Mouse (Mus musculus) forebrain, embryonic 13.5 days (tissue): ENCODE results near the gene Foxo1. TPM values are rescaled to one million over a fixed set of nuclear protein-coding genes. Genes with fewer than 3 reads are reported as not detected.
A peak's percentile ranks its signal among the peaks of the same experiment; 100 is the strongest.

Source experiments
- ATAC-seq: fragments of 200-750 bp; cut with Nextera tagmentation; 2 replicates; pipeline ENCODE4 v1.8.0; 2017
- H3K27ac ChIP-seq: fragments of 300-500 bp; sonication (generic); 2 replicates; pipeline ENCODE4 v1.5.1; 2015; ENCODE audit warnings: inconsistent platforms, mild to moderate bottlenecking, moderate library complexity
- H3K27me3 ChIP-seq: fragments of 300-500 bp; sonication (generic); 2 replicates; pipeline ENCODE4 v1.6.1; 2015; ENCODE audit warnings: mild to moderate bottlenecking, inconsistent platforms
- H3K36me3 ChIP-seq: fragments of 300-500 bp; sonication (generic); 2 replicates; pipeline ENCODE4 v1.6.1; 2015; ENCODE audit warnings: mild to moderate bottlenecking, inconsistent platforms; ENCODE audit not compliant: poor library complexity, severe bottlenecking
- H3K4me1 ChIP-seq: fragments of 300-500 bp; sonication (generic); 2 replicates; pipeline ENCODE4 v1.6.1; 2015; ENCODE audit warnings: inconsistent platforms
- H3K4me2 ChIP-seq: fragments of 300-500 bp; sonication (generic); 2 replicates; pipeline ENCODE4 v1.6.1; 2015; ENCODE audit warnings: inconsistent platforms, mild to moderate bottlenecking, moderate library complexity
- H3K4me3 ChIP-seq: fragments of 300-500 bp; sonication (generic); 2 replicates; pipeline ENCODE4 v1.5.1; 2015; ENCODE audit warnings: mild to moderate bottlenecking, inconsistent platforms
- H3K9ac ChIP-seq: fragments of 300-500 bp; sonication (generic); 2 replicates; pipeline ENCODE4 v1.6.1; 2015; ENCODE audit warnings: mild to moderate bottlenecking, inconsistent platforms
- H3K9me3 ChIP-seq: fragments of 300-500 bp; sonication (generic); replicated peaks from 2 replicates; pipeline ENCODE4 v1.6.1; 2016; ENCODE audit warnings: inconsistent platforms
- WGBS: fragments of 180-500 bp; shearing (Covaris S2); methylation state at CpG from one replicate; pipeline ENCODE4 v1.1.7; 2015; 5-methylcytosine and 5-hydroxymethylcytosine counted together
- polyA plus RNA-seq: library from polyadenylated mRNA; unstranded; fragments of >200 nt; fragmentation: Nextera tagmentation; extraction: Ambion mirVana; gene quantifications from 2 replicates; pipeline ENCODE4 v1.2.1, GENCODE M21; 2015

The Foxo1 gene
- polyA plus RNA-seq: 1.9 TPM in 2 replicates

DNA sequence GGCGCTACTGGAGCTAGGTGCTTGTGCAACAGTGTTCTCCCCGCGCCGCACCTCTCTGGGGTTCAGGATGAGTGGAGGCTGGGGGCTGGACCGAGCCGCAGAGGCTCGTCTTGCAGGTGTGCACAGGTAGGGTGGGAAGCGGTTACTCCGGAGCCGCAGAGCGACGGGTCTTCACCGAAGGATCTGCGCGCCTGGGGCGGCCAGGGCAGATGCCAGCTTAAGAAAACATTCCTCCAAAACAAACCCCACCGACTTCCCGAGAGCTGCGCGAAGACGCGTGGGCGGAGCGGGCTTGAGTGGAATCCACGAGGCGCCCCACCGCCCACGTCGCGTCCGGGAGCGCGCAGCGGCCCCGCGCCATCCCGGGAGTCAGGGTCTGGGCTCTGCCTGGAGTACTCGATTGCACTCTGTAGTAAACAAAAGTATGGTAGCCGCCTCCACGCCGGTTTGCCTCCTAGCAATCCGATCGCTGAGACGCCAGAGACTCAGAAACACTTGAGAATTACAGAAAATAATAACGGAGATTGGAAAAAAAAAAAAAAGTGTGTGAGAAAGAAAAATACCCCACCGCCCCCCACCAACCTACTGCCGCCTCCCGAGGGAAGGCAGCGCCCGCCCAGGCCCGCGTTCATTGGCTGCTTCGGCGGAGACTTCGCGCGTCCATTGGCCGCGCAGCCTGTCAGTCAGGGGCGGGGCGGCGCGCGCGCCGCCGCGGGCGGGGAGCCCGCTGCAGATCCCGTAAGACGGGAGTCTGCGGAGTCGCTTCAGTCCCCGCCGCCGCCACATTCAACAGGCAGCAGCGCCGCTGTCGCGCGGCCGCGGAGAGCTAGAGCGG is at the start of gene Foxo1:
Foxo1 (plus strand) TSS at position 685 of the 835 bp plus-strand sequence.
- H3K27ac ChIP-seq: no peak within 1 kb of the TSS
- ATAC-seq: peak; percentile 95
- H3K36me3 ChIP-seq: no peaks in the 10 kb centered on the region
- peaks cover 63% of the 10 kb centered on the region for H3K27me3 ChIP-seq
- H3K4me2 ChIP-seq: peak within 1 kb of the TSS; percentile 95
- under 1% methylated on average over 67 of the region's 85 CpGs for WGBS
- H3K9me3 ChIP-seq: no peaks in the 10 kb centered on the region
- H3K4me1 ChIP-seq: peaks cover 32% of the 10 kb centered on the region
- peak within 1 kb of the TSS; percentile 75 for H3K9ac ChIP-seq
- H3K4me3 ChIP-seq: peak within 1 kb of the TSS; percentile 77

DNA sequence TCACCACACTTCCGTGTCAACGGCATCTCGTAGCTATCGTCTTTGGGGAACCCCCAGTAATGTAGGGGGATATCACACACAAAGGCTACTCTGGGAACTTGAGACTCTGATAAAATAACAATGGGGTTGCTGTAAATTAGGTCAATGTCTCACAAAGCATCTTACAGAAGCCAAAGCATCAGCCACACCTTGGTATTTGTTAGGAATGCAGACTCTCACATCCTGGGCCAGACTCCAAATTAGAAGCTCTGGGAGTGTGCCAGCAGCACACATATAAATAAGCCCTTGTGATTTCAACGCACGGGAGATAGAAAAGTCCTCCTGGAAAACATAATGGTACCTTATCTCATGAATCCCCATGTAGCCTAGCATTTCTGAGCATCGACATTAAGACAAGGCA is 49.3 kb upstream of the Foxo1 start:
- Histone ChIP-seq H3K4me2 (no peak overlapping the region), H3K36me3 (no peaks in the 10 kb centered on the region), H3K27ac (no peak overlapping the region), H3K9ac (no peak overlapping the region), H3K9me3 (no peaks in the 10 kb centered on the region), H3K27me3 (no peaks in the 10 kb centered on the region), H3K4me3 (no peak overlapping the region), H3K4me1 (0 out of 2 replicates have a peak, but pooled peaks cover 3% of the 10 kb centered on the region)
- WGBS: 77% methylated on average over 7 of the region's 7 CpGs
- no peak for ATAC-seq

DNA sequence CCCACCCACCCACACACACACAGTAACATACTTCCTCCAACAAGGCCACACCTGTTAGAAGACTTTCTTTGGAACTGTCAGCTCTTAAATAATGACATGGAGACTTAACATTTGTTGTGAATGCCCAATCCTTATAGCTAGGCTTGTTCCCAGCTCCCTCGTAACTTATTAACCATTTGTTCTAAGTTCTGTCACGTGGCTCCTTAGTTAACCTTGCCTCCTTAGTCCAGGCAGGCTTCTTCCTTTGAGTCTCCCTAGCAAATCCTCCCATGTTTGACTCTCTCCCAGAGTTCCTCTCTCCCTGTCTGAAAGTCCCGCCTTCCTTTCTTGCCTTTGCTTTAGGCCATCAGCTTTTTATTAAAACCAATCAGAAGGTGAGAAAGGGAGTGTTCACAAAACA is 47.1 kb upstream of the Foxo1 start:
- H3K9ac ChIP-seq: no peak overlapping the region
- ATAC-seq: no peak
- H3K4me1 ChIP-seq: 0 out of 2 replicates have a peak, but pooled peaks cover 3% of the 10 kb centered on the region
- no peaks in the 10 kb centered on the region for H3K36me3 ChIP-seq
- H3K27ac ChIP-seq: no peak overlapping the region
- 81% methylated on average over 3 of the region's 3 CpGs for WGBS
- H3K4me3 ChIP-seq: no peak overlapping the region
- no peak overlapping the region for H3K4me2 ChIP-seq
- no peaks in the 10 kb centered on the region for H3K27me3 ChIP-seq
- H3K9me3 ChIP-seq: no peaks in the 10 kb centered on the region

DNA sequence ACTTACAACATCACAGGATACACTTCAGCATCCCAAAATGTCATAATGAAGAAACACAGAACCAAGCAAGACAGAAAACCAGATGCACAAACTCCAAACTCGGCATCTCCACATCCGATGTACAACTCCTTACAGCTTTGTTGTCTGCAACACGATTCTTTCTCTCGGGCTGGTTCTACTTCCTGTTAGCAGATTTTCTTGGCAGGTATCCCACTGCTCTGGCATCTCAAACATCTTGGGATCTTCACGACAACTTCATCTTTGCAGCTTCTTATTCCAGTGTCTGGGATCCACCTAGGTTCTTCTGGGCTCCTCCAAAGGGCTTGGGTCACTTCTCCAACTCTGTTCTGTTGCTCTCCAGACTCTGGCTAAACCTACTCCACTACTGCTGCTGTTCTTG is 46.2 kb upstream of the Foxo1 start:
- H3K4me2 ChIP-seq: no peak overlapping the region
- no peaks in the 10 kb centered on the region for H3K36me3 ChIP-seq
- ATAC-seq: no peak
- WGBS: 85% methylated on average over 5 of the region's 5 CpGs
- no peak overlapping the region for H3K4me3 ChIP-seq
- H3K27me3 ChIP-seq: no peaks in the 10 kb centered on the region
- H3K27ac ChIP-seq: no peak overlapping the region
- no peak overlapping the region for H3K9ac ChIP-seq
- H3K4me1 ChIP-seq: 0 out of 2 replicates have a peak, but pooled peaks cover 3% of the 10 kb centered on the region
- no peaks in the 10 kb centered on the region for H3K9me3 ChIP-seq

DNA sequence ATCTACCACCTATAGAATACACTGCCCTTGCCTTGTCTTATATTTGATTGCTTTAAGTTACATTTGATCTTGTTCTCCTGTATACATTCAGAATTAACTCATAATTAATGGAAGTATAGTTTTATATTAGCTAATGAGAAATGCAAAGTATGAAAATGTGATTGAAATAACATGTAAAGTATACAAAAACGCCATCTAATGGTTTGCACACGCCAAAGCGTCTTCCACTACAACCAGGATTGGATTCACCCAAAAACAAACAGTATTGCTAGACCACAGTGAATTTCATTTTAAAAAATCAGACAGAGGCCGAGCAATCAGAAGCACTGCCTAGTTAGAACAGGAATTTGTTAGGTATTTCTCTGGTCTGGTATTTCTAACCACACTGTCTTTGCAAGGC is 31.6 kb upstream of the Foxo1 start:
- WGBS: 90% methylated on average over 4 of the region's 4 CpGs
- no peak overlapping the region for H3K4me2 ChIP-seq
- no peak overlapping the region for H3K4me3 ChIP-seq
- H3K9me3 ChIP-seq: no peaks in the 10 kb centered on the region
- no peaks in the 10 kb centered on the region for H3K27me3 ChIP-seq
- no peak overlapping the region for H3K9ac ChIP-seq
- H3K4me1 ChIP-seq: no peaks in the 10 kb centered on the region
- H3K27ac ChIP-seq: no peak overlapping the region
- H3K36me3 ChIP-seq: no peaks in the 10 kb centered on the region
- no peak for ATAC-seq

DNA sequence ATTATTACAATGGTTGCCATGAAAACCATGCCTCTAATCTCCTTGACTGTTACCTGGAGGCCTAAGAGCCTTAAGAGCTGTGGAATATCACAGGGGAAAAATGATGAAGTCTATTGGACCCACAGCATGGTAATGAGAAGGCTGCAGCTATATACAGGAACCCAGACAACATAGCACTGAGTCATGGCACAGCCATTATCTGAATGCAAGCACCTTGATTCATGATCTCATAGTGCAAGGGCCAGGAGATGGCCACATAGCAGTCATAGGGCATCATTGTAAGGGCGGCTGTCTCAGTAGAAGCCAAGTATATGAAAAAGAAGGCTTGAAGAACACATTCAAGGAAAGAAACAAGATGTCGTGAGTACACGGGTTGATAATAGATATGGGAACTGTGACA is 31.0 kb upstream of the Foxo1 start:
- Histone ChIP-seq H3K4me1 (no peaks in the 10 kb centered on the region), H3K27ac (no peak overlapping the region), H3K4me3 (no peak overlapping the region), H3K9ac (no peak overlapping the region), H3K4me2 (no peak overlapping the region), H3K36me3 (no peaks in the 10 kb centered on the region), H3K9me3 (no peaks in the 10 kb centered on the region), H3K27me3 (no peaks in the 10 kb centered on the region)
- WGBS: 94% methylated on average over 3 of the region's 3 CpGs
- no peak for ATAC-seq

DNA sequence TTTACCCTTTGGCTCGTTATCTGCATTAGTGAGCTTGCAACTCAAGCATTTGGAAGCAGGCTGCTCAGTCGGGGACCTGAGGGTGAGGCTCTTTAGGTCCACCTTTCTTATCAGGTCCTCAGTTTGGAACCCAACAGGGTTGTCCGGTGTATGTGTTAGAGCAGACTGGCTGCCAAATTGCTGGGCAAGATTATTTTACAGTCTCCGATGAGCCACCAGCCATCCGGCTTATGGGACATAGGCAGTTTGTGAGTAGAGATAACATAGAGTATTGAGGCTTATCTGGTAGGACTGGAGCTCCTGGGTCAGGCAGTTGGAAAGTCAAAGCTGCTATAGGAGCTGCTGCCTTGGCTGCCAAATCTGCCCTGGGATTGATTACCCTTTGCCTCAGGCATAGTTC is 27.1 kb upstream of the Foxo1 start:
- no peak overlapping the region for H3K4me2 ChIP-seq
- no peaks in the 10 kb centered on the region for H3K4me1 ChIP-seq
- no peak overlapping the region for H3K9ac ChIP-seq
- no peak overlapping the region for H3K27ac ChIP-seq
- 77% methylated on average over 5 of the region's 5 CpGs for WGBS
- no peak overlapping the region for H3K4me3 ChIP-seq
- no peaks in the 10 kb centered on the region for H3K9me3 ChIP-seq
- no peaks in the 10 kb centered on the region for H3K27me3 ChIP-seq
- ATAC-seq: no peak
- no peaks in the 10 kb centered on the region for H3K36me3 ChIP-seq

DNA sequence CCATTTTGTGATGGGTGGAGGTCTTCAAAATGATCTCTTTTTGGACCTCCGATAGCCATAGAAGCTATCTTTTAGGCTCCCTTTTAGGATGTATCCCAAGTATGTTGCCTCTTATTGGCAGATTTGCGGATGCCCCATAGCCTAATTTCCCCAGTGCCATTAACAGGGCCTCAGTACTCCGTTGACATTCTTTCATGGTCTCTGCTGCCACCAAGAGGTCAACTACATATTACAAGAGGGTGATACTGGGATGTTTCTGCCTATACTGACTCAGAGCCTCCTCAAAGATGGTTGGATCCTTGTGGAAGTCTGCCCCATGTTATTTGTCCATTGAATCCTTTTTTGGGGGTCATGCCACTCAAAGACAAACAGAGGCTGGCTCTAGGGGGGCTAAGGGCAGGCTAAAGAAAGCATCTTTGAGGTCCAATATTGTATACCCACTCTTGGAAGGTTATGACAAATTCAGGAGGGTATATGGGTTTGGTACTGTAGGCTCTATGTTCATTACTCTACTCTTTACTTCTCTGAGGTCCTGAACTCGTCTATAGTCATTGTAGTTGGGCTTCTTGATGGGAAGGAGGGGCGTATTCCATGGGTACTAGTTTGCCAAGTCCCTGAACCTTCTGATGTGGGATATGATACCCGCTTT is 25.6 kb upstream of the Foxo1 start:
- H3K9ac ChIP-seq: no peak overlapping the region
- no peaks in the 10 kb centered on the region for H3K4me1 ChIP-seq
- H3K9me3 ChIP-seq: no peaks in the 10 kb centered on the region
- no peaks in the 10 kb centered on the region for H3K36me3 ChIP-seq
- WGBS: 44% methylated on average over 6 of the region's 6 CpGs
- peak; percentile 80 for ATAC-seq
- H3K27me3 ChIP-seq: no peaks in the 10 kb centered on the region
- H3K4me3 ChIP-seq: no peak overlapping the region
- H3K27ac ChIP-seq: no peak overlapping the region
- H3K4me2 ChIP-seq: no peak overlapping the region

DNA sequence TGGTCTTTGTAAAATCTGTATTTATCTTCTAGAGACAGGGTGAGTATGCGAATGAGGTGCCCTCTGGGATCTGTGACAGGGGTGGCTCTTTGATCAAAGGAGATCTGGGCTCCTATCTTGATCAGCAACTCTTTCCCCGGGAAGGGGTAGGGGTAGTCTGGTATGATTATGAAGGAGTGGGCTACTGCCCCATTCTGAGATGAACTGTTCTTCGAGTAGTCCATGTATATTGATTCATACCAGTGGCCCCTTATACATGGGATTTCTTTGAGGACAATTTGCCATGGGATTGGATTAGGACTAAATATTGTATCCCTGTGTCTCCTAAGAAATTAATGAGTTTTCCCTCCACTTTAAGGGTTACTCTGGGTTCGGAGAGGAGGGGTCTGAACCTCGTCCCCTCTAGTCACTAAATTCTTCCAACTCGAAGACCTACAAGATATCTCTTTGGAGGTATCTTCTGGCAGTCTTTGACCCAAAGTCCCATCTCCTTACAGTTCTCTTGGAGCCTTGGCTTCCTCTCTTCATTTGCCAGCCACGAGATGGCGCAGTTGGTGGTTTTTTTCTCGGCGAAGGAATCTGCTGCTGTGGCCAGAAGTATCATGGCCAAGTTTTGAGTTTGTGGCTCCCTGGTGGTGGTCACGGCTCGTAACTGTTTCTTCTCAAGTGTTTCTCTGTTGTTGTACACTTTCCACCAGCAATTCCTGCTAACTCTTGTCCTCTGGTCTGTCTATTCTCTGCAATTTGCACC is 24.7 kb upstream of the Foxo1 start:
- Histone ChIP-seq H3K4me1 (no peaks in the 10 kb centered on the region), H3K4me2 (no peak overlapping the region), H3K36me3 (no peaks in the 10 kb centered on the region), H3K4me3 (no peak overlapping the region), H3K9me3 (no peaks in the 10 kb centered on the region), H3K9ac (no peak overlapping the region), H3K27ac (no peak overlapping the region), H3K27me3 (no peaks in the 10 kb centered on the region)
- no peak for ATAC-seq
- 55% methylated on average over 12 of the region's 12 CpGs for WGBS

DNA sequence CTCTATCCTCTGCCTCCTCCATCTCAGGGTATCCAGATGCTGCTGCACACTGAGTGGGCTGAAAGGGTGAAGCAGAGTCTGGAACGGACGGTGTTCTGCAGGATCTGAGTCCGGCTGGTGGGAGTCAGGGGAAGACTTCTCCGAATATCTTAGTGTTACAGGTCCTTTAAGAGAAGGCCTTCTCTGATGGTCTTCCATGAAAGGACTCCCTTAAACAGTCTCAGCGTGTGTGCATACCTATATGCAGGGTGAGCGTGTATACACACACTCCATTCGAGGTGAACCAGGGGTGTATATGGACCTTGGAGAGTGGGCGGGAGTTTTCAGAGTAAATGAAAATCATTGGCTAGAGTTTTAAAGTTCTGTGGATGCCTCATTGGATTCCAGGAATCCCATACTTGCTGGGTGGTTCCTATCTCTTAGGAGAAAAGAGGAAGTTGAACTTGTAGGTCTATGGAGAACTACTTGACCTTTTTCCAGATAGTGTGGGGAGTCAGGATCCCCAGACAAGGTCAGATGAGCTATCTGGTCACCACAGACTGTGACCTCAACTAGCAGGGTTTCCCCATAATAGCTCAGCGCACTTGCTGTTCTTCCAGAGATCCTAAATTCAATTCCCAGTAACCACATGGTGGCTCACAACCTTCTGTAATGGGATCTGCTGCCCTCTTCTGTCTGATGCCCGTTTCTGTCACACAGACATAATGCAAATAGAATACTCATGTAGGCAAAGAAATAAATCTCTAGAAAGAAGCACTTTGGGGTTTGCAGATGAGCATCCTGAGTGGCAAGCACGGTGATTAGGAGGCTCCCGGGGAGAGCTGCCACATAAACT is 21.9 kb upstream of the Foxo1 start:
- ATAC-seq: no peak
- Histone ChIP-seq H3K9ac (no peak overlapping the region), H3K4me1 (no peaks in the 10 kb centered on the region), H3K36me3 (no peaks in the 10 kb centered on the region), H3K27me3 (no peaks in the 10 kb centered on the region), H3K4me2 (no peak overlapping the region), H3K4me3 (no peak overlapping the region), H3K27ac (no peak overlapping the region), H3K9me3 (no peaks in the 10 kb centered on the region)
- 83% methylated on average over 12 of the region's 12 CpGs for WGBS

DNA sequence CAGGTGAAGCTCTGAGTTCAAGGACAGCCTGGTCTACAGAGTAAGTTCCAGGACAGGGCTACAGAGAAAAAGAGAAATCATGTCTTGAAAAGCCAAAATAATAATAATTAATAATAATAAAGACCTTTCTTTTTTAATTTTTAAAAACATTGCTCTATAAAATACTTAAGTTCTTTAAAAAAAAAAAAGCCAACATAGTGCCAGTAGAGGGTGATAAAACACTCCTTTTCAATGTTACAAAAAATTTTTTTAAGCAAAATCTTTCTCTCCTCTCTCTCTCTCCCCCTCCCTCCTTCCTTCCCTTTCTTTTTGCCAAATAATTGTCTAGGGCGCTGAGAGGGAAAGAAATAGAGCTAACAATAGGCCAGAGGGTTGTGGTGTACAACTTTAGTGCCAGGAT is 17.0 kb upstream of the Foxo1 start:
- Histone ChIP-seq H3K4me3 (no peak overlapping the region), H3K27ac (no peak overlapping the region), H3K9me3 (no peaks in the 10 kb centered on the region), H3K27me3 (no peaks in the 10 kb centered on the region), H3K4me2 (no peak overlapping the region), H3K36me3 (no peaks in the 10 kb centered on the region), H3K4me1 (no peaks in the 10 kb centered on the region), H3K9ac (no peak overlapping the region)
- no peak for ATAC-seq
- WGBS: 50% methylated on average over 1 of the region's 1 CpGs
